Mouse (Mus musculus) erythroid progenitor cell, adult 5-6 weeks (primary cell): Measurements from ENCODE around the gene Tmbim1. TPM values are rescaled to one million over a fixed set of nuclear protein-coding genes. Genes with fewer than 3 reads are reported as not detected.
"Not testable (repeated sequence)": the region's sequence is repeated elsewhere in the genome, so short reads cannot be mapped to it uniquely, and the experiment has no call there.

Experiments used
- ATAC-seq: replicated peaks from 2 replicates; pipeline ENCODE4 v1.8.0; 2016; ENCODE audit warnings: moderate number of reproducible peaks, mild to moderate bottlenecking, moderate TSS enrichment, inconsistent platforms; ENCODE audit not compliant: poor library complexity, low FRiP score, severe bottlenecking
- total RNA-seq, 2 experiments: library from RNA; stranded (forward) in 1 of 2; stranded (reverse) in 1 of 2; fragments of 150-400 nt in 1 of 2; fragments of 186-747, 209-891 nt in 1 of 2; gene quantifications; 2 replicates each; pipeline versions ENCODE4 v1.2.3 to v1.2.4; 2015 to 2017; ENCODE audit warnings: low replicate concordance in 2 of 2

Gene Tmbim1
- total RNA-seq, 2 experiments from 2014 or later, result 0.45 TPM; not detected in 1

DNA sequence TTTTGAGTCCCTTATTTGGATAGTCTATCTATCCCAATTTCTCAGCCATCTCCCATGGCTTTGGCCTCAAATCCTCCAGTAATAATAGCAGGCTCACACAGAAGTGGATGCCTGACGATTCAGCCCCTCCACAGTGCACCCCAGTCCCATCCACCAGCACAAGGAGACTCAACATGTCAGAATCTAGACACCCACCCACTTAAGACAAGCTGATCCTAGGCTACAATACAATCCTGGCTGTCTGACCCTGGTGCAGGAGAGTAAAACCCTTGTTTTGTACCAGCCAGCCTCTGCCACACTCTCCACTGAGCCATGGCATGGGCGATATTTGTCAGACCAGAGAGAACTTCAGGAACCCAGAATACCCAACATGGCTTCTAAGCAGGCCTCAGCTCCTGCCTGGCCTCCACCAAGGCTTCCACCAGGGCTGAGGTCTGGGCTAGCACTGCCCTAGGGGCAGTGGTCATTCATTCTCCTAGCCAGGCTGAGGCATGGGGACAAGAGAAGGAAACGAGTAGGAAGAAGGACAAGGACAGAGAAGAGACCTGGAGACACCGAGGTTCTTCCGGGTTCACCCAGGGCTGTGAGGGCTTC, 7.2 kb downstream of the Tmbim1 start:
- no peak for ATAC-seq

DNA sequence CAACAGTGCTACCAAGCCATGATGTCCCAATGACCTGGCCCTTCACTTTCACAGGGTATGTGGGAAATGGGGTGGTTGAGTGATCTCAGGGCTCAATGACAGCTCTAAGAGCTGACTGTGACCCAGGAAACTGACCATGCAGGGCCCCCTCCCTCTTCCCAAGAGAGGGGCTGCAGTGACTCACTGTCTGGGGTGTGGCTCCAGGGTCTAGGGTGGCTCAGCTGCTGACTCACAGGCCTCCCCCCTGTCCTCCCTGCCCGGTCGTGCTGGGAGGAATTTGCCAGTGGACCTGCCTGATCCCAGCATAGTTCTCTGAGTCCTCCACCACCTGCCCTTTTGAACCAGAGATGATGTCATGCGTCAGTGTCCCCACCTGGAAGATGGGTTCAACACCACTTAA, 8.2 kb downstream of the Tmbim1 start:
- no peak for ATAC-seq

DNA sequence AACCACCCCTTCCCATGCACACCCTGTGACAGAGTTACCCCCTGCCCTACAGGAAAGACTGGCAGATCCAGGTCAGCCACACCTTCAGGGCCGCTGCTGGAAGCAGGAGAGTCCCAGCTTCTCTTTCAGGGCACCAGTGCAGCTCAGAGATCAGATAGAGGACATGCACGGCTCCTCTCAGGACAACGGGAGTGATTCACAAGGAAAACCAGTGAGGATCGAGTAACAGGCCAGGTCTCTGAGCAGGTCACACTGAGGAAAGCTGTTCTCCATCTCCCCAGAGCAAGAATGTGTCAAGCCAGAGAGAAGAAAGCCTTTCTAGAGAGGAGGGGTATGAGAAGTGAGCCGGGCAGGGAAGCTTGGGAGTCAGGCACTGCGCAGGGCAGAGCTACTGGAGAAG, 8.9 kb downstream of the Tmbim1 start:
- no peak for ATAC-seq

DNA sequence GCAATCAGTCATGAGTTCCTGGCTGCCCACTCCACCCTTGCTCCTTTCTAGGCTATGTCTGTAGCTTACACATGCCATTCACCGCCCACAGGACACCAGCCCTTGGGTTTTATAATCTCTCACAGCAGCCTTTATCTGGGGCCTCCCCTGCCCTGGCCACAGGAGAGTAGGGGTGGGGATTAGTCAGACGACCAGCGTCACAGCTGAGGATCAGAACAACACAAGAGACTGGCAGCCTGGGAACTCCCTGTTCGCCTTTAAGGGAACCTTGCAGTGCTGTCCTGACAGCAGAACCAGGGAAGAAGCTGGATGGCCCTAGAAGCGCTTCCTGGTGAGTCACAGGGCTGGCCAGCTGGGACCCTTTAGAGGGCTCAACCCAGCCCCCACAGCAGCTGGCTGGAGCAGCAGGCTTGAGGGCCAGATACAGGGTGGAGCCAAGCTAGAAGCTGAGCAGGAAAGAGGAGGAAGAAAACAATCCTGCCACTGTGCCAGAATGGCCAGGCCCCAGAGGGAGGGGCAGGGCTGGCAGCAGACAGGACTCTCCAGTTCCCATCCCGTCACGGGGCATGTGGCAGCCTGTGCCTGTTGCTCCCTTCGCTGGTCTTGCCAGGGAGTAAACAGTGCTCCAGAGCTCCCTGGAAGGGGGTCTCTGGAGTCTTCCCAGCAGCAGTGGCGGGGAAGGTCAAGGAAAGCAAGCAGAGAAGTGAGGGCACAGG, 9.8 kb downstream of the Tmbim1 start:
- ATAC-seq, result peak; percentile 86

GRCm38 (mm10) chr1:74294733-74295455, 10.5 kb downstream of the Tmbim1 start:
- ATAC-seq, result no peak

DNA sequence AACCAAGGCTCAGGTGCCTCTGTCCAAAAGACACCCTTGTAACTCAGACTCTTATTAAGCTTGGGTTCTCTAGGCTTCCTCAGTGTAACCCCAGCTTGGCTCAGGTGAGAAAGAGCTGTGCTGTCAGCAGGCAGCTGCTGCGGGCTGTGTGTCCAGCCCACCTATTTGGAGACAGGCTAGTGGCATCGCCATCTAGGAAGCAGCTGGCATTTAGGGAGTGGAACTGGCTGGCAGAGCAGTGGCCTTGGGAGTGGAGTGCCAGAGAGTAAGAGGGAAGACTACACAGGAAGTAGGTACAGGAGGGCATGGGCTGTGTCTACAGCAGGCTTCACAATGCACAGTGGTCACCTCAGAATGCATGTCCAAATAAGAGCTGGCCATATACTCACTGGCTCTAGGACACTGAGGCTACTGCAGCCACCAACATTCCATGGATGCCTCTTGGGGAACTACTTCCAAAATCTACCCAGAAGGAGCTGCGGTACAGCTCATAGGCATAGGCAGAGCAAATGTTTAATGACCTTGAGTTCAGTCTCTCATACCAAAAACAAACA, 11.3 kb downstream of the Tmbim1 start:
- no peak for ATAC-seq

DNA sequence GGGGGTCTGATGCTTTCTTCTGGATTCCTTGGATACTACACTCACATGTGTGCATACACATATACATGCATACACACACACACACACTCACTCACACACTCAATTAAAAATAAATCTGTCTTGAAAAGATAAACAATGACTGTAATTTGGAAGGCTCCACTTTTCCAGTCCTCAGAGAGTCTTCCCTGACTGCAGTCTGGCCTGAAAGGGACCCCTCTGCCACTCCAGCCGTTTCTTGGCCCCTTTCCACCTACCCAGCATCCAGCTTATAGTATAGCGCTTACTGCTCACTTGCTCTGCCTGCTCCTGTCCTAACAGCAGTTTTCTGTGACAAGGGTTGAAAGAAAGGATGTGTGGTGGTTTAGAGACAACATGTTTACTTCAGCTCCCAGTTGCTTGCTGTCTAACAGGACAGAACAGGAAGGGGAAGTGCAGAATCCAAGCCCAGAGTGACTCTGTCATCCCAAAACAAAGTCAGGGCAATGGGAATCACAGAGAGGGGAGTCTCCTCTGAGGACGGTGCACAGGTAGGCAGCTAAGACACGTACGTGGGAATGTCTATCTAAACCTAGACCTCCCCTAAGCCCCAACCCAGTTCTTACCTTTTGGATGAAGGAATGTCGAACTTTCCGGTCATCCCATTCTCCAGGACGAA, 12.0 kb downstream of the Tmbim1 start:
- ATAC-seq, result no peak

DNA sequence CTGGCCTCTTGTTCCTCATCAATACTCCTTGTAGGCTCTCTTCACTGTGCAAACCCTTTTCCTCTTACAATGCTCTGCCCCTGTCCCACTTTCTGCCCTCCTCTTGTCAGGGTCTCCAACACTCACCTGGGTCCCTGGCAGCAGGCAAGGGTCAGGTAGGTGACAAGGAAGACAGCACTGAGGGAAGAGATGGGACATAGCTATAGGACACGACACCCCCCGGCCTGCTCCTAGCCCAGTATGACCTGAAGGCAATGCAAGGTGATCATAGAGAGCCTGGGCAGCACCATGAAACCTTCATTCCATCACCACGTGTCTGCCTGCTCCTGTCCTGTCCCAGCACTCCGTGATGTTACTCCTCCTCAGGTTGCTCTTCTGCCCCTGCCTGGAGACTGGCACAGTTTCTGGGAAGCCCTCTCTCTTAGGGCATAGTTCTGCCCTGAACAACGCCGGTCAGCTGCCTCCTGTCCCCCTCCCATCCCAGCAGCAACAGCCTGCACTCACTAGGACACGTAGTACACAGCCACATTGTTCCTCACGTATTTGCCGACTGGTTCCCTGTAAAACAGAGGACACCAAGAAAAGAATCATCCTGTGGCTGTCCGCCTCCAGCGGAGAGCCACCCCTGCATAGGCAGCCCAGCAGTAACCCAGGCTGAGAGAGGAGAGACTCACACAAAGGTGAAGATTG, 12.9 kb downstream of the Tmbim1 start:
- no peak for ATAC-seq

DNA sequence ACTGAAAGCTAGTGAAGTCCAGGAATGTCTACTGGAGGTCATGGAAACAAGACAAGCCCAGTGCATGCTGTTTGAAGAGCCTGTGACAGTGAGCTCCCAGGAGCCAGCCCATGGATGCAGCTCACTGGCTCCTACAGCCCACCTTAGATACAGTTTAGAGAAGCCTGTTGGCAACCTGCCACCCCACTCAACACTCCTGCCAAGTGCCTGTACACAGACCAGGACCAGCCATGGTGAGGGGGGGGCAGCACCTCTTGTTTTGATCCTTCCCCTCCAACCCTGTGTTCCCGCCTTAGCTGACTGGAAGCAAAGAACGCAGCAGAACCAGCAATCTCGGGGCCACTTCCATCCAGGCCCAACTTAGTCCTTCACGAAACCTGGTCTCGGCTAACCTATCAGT, 15.3 kb downstream of the Tmbim1 start:
- ATAC-seq, result no peak

DNA sequence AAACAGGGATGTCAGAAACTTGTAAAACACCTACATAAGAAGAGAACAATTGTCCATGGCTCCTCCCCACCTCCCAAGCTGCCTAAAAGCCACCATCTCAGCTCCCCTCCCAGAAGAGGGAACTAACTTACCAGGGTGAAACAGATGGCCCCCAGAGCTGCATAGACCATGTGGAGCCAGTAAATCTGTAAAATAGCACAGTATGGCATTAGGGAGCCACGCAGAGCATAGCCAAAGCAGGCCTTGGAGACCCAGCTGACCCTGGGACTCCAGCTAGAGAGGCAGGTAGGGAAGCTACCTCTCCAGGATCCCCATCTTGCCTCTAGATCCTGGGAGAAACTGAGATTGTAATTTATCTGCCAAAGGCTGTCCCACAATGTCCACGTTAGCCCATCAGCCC, 15.7 kb downstream of the Tmbim1 start:
- no peak for ATAC-seq

DNA sequence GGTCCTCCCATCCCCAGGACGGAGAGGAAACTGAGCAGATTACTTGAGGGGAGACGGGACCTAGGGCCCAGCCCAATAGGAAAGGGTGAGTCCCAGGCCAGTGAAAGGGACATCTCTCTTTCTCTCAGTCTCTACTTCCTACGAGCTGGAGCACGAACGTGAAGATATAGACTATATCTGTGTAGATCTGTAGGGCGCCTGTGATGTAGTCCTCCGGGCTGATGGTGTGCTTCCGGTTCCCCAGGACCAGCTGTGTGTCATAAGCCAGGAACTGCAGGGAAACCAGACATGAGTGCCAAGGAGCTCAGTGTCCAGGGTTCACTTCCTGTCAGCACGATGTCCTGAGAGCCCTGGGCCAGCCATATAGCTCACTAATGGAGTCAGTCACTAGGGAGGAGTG, 16.2 kb downstream of the Tmbim1 start:
- ATAC-seq, result no peak

- no peak for ATAC-seq
Observed at GRCm38 (mm10) chr1:74288327-74288726, 17.1 kb downstream of the Tmbim1 start.

- not testable (repeated sequence) for ATAC-seq
Observed at GRCm38 (mm10) chr1:74286869-74287607, 18.4 kb downstream of the Tmbim1 start.

- ATAC-seq, result no peak
Observed at GRCm38 (mm10) chr1:74285212-74286010, 20.0 kb downstream of the Tmbim1 start.

- peak; percentile 92 for ATAC-seq
Observed at GRCm38 (mm10) chr1:74284543-74285160, 20.8 kb downstream of the Tmbim1 start, which contains the start of the genes Aamp and Pnkd. Aamp (minus strand) TSS chr1:74284738. Pnkd (plus strand) TSS chr1:74284930.

DNA sequence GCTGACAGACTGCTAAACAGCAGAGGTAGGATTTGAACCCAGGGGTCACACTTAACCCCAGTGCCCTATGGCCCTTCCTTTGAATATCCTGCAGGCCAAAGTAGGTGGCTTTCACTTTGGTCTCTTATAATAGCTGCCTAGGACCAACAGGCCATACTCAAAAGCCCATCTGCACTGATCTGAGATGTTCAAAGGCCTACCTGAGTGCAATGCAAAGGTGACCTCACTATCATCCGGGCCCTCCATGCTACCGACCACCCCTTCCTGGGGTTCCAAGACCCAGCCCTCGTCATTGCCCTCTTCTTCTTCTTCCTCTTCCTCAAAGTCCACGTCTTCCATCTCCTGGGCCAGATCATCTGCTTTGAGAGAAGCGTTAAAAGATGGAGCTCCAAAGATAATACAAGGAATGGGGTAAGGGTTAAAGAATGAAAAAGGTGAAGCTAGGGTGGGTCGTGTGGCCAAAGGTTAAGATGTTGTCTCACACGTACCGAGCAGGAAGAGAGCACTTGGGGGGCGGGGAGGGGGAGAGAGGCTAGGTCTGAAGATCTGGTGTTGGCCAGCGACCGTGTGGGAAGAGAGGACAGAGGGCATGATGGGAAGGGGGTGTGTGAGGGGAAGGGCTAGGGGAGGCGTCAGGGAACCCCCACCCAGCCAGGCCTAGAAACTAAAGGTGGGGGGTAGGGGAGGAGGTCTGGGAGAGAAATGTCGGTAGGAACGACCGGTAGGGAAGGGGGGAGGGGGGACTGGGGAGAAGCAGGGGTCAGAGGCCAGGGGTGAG, 21.5 kb downstream of the Tmbim1 start:
- no peak for ATAC-seq
